Mouse (Mus musculus) bone marrow macrophage, adult 2 months (primary cell): ENCODE data around the gene Dpysl4. TPM values are rescaled to one million over a fixed set of nuclear protein-coding genes. Genes with fewer than 3 reads are reported as not detected.

Experiments
- H3K27ac ChIP-seq: 2 replicates; pipeline ENCODE4 v1.5.1; 2012; ENCODE audit warnings: low read depth, low read length; ENCODE audit not compliant: insufficient read depth
- H3K4me1 ChIP-seq: 2 replicates; pipeline ENCODE4 v1.6.1; 2012; ENCODE audit warnings: low read length; ENCODE audit not compliant: control insufficient read depth, insufficient read depth
- H3K4me3 ChIP-seq: 2 replicates; pipeline ENCODE4 v1.5.1; 2012; ENCODE audit warnings: mild to moderate bottlenecking, low read length, moderate library complexity; ENCODE audit not compliant: insufficient read depth
- CTCF ChIP-seq: IDR thresholded peaks from 2 replicates; pipeline ENCODE4 v1.5.1; 2012; ENCODE audit warnings: low read depth, mild to moderate bottlenecking, low read length, moderate library complexity
- POLR2A ChIP-seq: IDR thresholded peaks from 2 replicates; pipeline ENCODE4 v1.6.1; 2012; ENCODE audit warnings: mild to moderate bottlenecking, low read depth, low read length, borderline replicate concordance
- polyA plus RNA-seq: library from polyadenylated mRNA; stranded (reverse); fragments of >200 nt; gene quantifications from 2 replicates; pipeline ENCODE4 v1.2.4, GENCODE M21; 2012; ENCODE audit not compliant: missing spikeins, insufficient read depth, insufficient read length

Dpysl4 gene
- polyA plus RNA-seq, 1 experiment, result not detected

DNA sequence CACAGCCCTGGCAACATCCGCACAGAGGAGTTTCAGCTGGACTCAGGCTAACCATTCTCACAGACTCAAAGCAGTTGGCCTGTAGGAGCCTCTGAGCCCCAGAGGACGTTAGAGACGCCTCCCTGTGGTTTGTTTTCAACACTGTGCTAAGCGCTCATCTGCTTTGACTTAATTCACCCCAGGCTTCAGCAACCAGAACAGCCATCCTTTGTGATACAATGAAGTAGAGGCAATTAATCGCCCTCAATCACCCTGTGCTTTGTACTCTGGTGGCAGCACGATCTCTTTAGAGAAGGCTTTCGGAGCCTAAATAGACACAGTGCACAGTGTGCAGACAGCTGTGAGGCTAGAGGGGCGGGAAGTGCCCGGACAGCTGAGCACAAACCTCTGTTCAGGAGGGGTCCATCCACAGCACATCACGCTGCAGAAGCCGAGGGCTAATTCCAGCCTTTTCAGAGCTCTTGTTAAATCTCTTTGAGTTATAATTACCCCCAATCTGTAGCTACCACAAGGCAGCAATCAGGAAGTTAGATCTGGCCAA lies 54.2 kb downstream of the Dpysl4 start:
- H3K4me3 ChIP-seq, result no peak overlapping the region
- no peak overlapping the region for H3K27ac ChIP-seq
- H3K4me1 ChIP-seq, result peaks cover 3% of the 10 kb centered on the region
- no peak for TF ChIP-seq POLR2A
- no peak for TF ChIP-seq CTCF

DNA sequence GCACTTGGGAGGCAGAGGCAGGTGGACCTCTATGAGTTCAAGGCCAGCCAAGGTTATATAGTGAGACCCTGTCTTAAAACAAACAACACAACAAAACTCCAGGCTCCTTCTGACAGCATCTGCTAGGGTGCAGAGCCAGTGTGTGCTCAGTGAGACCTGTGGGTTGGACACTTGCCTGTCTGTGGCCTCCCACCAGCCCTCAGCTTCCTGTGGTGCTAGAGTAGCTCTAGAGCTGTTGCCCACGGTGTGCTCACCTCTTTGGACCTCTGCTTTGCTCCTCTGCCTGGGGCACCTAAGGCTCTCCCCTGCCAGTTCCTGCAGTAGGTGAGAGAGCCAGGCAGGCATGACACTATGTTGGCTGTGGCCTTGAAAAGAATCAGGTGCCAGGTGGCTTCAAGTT lies 58.0 kb downstream of the Dpysl4 start:
- H3K4me3 ChIP-seq, result no peak overlapping the region
- H3K4me1 ChIP-seq, result peaks cover 24% of the 10 kb centered on the region
- no peak overlapping the region for H3K27ac ChIP-seq
- no peak for TF ChIP-seq POLR2A
- no peak for TF ChIP-seq CTCF

DNA sequence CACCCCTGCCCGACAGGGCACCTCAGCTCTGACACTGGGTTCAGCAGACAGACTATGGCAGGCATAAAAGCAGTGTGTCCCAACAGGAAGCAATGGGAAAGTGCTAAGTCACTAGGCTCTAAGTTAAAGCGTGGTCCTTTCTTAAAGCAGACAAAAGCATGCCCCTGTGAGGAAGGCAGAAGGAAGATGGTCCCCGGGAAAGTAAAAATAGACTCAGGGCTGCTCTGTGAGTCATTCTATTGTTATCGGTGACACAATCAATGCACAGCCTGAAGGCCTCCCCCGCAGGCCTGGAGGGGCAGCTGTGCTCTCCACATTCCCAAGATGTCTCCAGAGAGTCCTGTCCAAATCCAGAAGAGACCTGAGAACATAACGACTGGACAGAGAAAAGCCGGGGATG lies 60.1 kb downstream of the Dpysl4 start:
- TF ChIP-seq POLR2A (no peak), CTCF (no peak)
- H3K27ac ChIP-seq, result peak overlapping the region; percentile 35; the same call in 1 of the 2 replicates
- peaks cover 24% of the 10 kb centered on the region for H3K4me1 ChIP-seq
- no peak overlapping the region for H3K4me3 ChIP-seq

DNA sequence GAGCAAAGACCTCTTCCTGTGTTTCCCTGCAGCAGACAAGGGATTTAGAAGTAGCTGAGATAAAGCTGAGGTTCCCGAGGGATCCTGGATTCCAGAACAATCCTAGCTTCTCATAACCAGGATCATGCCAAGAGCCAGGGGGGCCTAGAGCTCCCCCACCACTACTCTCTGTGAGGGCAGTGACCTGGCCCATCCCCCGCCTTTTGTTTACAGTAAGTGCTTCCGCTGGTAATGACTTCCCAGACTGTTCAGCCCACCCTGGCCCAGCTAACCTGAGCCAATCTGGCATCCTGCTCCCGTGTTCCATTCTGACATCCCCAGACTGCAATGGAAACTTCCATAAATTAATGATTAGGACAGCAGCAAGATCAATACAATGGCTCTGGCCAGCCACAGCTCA lies 61.6 kb downstream of the Dpysl4 start:
- TF ChIP-seq POLR2A (no peak), CTCF (no peak)
- Histone ChIP-seq H3K4me1 (peaks cover 24% of the 10 kb centered on the region), H3K27ac (no peak overlapping the region), H3K4me3 (no peak overlapping the region)

DNA sequence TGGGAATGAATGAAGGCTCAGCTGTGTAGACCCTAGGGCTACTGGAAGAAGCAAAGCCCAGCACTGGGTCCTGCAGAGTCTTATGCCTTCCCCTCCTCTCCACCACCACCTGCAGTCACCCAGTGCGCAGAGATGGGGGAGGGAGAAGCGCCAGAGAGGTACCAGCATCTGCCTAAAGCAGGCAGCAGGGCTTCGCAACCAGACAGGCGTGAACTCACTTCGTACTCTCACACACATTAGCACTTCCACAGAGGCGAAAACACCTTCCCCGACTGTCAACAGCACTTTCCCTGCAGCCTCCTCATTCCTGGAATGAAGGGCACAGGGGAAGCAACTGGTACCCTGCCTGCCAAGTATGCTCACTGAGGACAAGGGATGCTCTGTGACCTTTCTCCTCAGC lies 63.6 kb downstream of the Dpysl4 start:
- TF ChIP-seq POLR2A, result no peak
- no peak for TF ChIP-seq CTCF
- Histone ChIP-seq H3K4me1 (peaks cover 24% of the 10 kb centered on the region), H3K4me3 (no peak overlapping the region), H3K27ac (no peak overlapping the region)

DNA sequence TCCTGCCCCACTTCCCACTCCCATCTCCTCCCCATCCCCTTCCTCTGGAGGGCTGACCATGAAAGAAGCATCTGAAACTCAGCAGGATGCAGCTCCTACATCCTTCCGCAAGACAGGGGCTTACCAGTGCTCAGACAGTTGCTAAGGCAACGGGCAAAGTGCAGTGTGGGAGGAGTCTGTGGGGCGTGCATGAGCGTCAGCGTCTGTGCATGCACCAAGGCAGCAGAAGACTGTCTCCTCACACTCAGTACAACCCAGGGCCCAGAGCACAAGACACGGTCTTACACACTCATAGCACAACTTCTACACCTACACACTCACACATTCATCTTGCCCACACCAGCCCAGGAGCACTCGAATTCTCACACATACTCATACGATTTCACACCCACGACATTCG lies 65.3 kb downstream of the Dpysl4 start:
- H3K4me1 ChIP-seq, result peaks cover 14% of the 10 kb centered on the region
- no peak for TF ChIP-seq CTCF
- no peak for TF ChIP-seq POLR2A
- H3K4me3 ChIP-seq, result no peak overlapping the region
- no peak overlapping the region for H3K27ac ChIP-seq

Other genes with a start within 250 kb of the Dpysl4 start
- 27.2 and 29.5 TPM in 2 replicates for gene Ppp2r2d, start 239.9 kb upstream of the Dpysl4 start, polyA plus RNA-seq
- gene Mapk1ip1, start 239.7 kb upstream of the Dpysl4 start, polyA plus RNA-seq, result 29.4 and 30.7 TPM in 2 replicates
- 42.6 and 49.9 TPM in 2 replicates for gene Bnip3, start 176.5 kb upstream of the Dpysl4 start, polyA plus RNA-seq
- not detected in 2 replicates for gene Jakmip3, start 145.3 kb upstream of the Dpysl4 start, polyA plus RNA-seq
- gene Lrrc27, start 127.0 kb downstream of the Dpysl4 start, polyA plus RNA-seq, result 4.6 and 8.9 TPM in 2 replicates
- not detected in 2 replicates for gene Stk32c, start 127.3 kb downstream of the Dpysl4 start, polyA plus RNA-seq
- 11.4 and 13.0 TPM in 2 replicates for gene Pwwp2b, start 162.5 kb downstream of the Dpysl4 start, polyA plus RNA-seq